Mouse (Mus musculus): ENCODE data around the gene Fndc3a. TPM values are rescaled to one million over a fixed set of nuclear protein-coding genes. Genes with fewer than 3 reads are reported as not detected.

Gene Fndc3a
- polyA plus RNA-seq, 1 experiment from 2014 or later = 37.9 TPM

DNA sequence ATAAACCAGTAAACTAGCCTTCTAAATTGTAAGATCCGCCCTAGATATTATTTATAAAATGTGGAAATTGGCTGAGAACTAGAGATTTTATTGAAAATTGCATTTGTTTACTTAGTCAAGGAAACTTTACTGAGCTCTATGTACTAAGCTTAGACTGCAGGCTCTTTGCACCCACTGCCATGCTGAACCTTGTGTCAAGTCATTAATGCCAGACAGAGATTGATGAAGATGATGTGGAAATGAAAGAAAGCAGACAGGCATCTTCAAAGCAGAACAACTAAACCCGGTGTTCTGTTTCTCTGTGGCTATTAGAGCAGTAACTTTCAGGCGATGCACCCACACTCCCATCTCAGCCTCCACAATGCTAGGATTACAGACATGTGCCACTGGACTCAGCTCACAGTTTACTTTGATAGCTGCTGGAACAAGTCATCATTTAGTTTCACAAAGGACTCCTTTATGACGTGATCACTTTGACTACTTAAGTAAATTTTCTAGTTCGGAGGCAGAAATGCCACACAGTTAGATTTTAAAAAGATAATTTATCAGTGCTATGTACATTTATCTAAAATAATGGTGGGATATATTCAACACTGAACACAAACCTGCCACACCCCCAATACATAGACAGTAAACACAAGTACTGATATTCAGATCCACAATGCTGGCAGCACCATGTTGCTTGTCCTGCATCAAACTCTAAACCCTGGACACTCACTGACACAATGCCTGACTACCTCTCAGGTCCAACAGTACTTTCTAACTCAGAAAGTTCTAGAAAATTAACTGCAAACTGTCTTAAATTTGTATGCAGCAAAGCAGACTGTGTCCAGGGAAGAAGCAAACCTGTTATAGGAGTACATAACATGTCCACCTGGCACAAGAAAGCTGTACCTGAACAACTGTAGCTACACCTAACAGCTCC is 108.2 kb downstream of the Fndc3a start:
- DNase-seq (ENCODE audit: low read depth, low spot score) (no peak), ATAC-seq (no peak)

DNA sequence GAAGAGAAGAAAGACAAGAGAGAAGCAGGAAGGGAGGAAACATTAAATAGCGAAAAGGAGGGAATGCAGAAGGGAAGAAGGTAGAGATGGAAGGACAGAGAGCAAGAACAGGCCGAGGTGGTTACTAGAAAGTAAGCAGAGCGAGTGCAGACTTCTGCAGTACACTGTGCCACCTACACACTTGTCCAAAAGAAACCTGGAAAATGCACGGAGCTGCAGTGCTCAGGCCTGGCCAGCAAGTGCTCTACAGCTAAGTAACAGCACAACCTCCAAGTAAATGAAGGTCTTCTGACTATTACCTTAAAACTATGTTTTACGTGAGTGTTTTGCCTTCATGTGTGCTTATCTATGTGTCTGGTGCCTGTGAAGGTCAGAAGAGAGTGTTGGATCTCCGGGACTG is 109.4 kb downstream of the Fndc3a start:
- no peak for TF ChIP-seq CTCF (IDR thresholded peaks at IDR 0.05)
- H3K27me3 ChIP-seq = no peaks in the 10 kb centered on the region
- ChIA-PET CTCF (interaction anchor here (1.7 kb wide), 1 partner anchor 19 kb away, joined by 3 read pairs; no protein-coding TSS in a partner anchor), POLR2A (no interaction called here)
- DNase-seq (ENCODE audit: low read depth, low spot score) (no peak), ATAC-seq (no peak)
- in situ Hi-C loops (cut with MboI; ENCODE audit: low pct_unique_long_range_greater_than_20kb) = no loop called here

More for the DNA sequence above, 108.2 kb downstream of the Fndc3a start:
- in situ Hi-C loops (cut with MboI; ENCODE audit: low pct_unique_long_range_greater_than_20kb) = no loop called here
- H3K27me3 ChIP-seq = no peaks in the 10 kb centered on the region
- ChIA-PET POLR2A (no interaction called here), CTCF (interaction anchor here (1.0 to 1.7 kb wide), 2 partner anchors 21 to 382 kb away, joined by 3 read pairs; no protein-coding TSS in a partner anchor)
- no peak for TF ChIP-seq CTCF (IDR thresholded peaks at IDR 0.05)

DNA sequence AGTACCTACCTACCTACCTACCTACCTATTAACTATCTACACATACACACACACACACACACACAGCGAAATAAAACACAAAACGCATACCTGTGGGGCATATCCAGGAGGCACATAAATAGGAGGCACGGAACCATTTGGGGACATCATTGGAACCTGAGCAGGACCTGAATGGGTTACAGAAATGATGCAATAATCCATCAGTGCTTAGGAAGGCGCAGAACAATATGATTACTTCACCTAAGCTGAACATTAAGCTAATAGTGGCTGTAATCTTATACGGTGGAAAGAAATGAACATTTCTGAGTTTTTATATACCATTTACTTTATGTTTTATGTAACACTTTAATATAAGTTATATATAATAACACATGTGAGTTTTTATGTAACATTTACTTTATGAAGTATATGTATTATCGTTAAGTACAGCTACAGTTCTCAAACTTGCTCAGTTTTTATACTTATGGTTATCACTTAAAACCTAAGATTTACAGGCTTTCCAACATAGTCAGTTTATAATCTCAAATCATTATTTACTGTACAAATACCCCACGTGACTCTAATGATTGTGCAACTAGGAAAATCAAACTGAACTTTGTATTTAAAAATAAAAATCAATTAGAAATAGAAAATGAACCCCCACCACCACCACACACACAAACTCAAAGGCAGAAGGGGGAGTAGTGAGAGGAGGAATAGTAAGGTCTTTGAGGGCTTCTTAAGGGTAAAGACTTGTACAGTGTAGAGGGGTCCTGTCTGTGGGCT is 110.6 kb downstream of the Fndc3a start:
- in situ Hi-C loops (cut with MboI; ENCODE audit: low pct_unique_long_range_greater_than_20kb) = loop anchor here (25.0 kb wide), 1 partner anchor 388 kb away; no protein-coding TSS in a partner anchor
- POLR2A ChIA-PET = no interaction called here
- CTCF ChIA-PET = no interaction called here
- H3K27me3 ChIP-seq = no peaks in the 10 kb centered on the region
- DNase-seq (ENCODE audit: low read depth, low spot score) (no peak), ATAC-seq (no peak)
- no peak for TF ChIP-seq CTCF (IDR thresholded peaks at IDR 0.05)

DNA sequence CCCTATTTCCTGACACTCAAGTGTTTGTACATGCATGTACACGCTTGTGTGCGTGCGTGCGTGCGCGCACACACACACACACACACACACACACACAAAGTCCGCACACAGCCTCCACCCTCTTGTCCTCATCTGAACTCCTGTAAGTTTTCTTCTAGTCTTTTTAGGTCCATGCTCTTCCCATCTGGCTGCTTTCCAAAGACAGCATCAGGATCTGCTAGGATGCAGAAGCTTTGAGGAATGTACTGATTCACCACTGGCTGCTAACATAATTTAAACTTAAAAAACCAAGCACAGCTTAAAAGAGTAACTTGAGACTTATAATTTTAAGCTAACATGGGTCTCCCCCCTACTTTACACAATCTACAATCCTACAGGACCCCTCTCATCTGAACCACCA is 115.6 kb downstream of the Fndc3a start:
- TF ChIP-seq CTCF (IDR thresholded peaks at IDR 0.05) = no peak
- in situ Hi-C loops (cut with MboI; ENCODE audit: low pct_unique_long_range_greater_than_20kb) = loop anchor here (25.0 kb wide), 1 partner anchor 393 kb away; no protein-coding TSS in a partner anchor
- DNase-seq (ENCODE audit: low read depth, low spot score) (no peak), ATAC-seq (no peak)
- no peaks in the 10 kb centered on the region for H3K27me3 ChIP-seq
- ChIA-PET POLR2A (interaction anchor here (0.6 kb wide), 1 partner anchor 45 kb away, joined by 3 read pairs; no protein-coding TSS in a partner anchor), CTCF (interaction anchor here (1.2 kb wide), 1 partner anchor 20 kb away, joined by 3 read pairs; no protein-coding TSS in a partner anchor)

DNA sequence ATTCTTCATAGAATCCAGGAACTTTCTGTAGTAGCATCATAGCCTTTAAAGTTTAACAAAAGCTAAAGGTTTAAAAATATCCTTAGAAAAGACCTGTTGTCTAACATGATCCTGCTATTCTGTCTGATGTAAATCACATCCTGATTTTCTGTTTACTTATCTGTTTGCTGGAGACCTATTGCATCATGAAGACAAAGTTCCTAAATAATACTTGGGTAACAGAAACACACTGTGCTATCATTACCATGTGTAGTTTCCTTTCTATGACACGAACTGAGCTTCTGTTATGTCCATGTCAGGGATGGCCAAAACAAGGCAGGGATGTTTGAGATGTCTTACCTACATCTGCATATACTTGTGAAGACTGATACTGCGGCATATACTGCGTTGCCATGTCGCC is 120.4 kb downstream of the Fndc3a start:
- no peak for TF ChIP-seq CTCF (IDR thresholded peaks at IDR 0.05)
- ChIA-PET CTCF (no interaction called here), POLR2A (no interaction called here)
- in situ Hi-C loops (cut with MboI; ENCODE audit: low pct_unique_long_range_greater_than_20kb) = loop anchor here (25.0 kb wide), 1 partner anchor 398 kb away; no protein-coding TSS in a partner anchor
- no peak for DNase-seq (ENCODE audit: low read depth, low spot score)
- H3K27me3 ChIP-seq = no peaks in the 10 kb centered on the region
- ATAC-seq = no peak

DNA sequence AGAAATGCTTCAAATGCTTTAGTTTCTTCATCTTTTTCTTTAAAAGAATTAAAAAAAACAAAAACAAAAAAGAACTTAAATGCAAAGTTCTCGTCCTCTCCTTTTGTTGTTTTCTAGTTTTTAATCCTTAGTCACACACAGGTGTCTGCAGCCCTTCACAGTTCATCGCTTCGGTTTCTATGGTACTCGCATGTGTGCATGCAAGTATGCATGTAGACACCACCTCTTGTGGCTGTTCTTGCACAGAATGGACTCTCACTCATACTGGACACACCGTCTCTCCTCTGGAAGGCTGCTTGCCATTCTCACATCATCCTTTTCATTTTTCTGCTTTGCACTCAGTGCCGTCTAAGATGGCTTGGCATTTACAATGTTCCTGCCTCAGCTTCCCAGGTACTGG is 126.8 kb downstream of the Fndc3a start:
- ChIA-PET CTCF (no interaction called here), POLR2A (interaction anchor here (1.2 kb wide), 1 partner anchor 9 kb away, joined by 4 read pairs; no protein-coding TSS in a partner anchor)
- no peaks in the 10 kb centered on the region for H3K27me3 ChIP-seq
- in situ Hi-C loops (cut with MboI; ENCODE audit: low pct_unique_long_range_greater_than_20kb) = loop anchor here (25.0 kb wide), 1 partner anchor 404 kb away; no protein-coding TSS in a partner anchor
- DNase-seq (ENCODE audit: low read depth, low spot score) (no peak), ATAC-seq (no peak)
- TF ChIP-seq CTCF (IDR thresholded peaks at IDR 0.05) = no peak

DNA sequence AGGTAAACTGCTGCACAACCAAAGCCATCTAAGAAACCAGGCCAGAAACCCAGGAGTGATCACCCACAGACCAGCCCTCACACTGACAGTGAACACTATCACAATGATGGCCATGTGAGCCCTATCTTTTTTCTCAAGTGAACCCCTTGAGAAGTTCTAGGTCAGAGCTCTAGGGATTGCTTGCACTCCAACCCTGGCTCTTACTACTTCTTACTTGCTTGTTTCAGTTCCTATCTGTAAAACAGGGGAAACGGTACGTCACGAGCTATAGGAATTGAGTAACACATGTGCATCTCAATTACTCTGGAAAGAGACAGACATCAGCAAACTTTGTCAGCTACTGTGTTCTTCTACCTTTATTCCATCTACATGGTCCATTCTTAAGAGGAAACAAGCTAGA is 128.8 kb downstream of the Fndc3a start:
- ChIA-PET POLR2A (interaction anchor here (0.9 kb wide), 1 partner anchor 26 kb away, joined by 3 read pairs; no protein-coding TSS in a partner anchor), CTCF (interaction anchor here (1.1 kb wide), 1 partner anchor 20 kb away, joined by 3 read pairs; no protein-coding TSS in a partner anchor)
- in situ Hi-C loops (cut with MboI; ENCODE audit: low pct_unique_long_range_greater_than_20kb) = loop anchor here (25.0 kb wide), 1 partner anchor 406 kb away; no protein-coding TSS in a partner anchor
- TF ChIP-seq CTCF (IDR thresholded peaks at IDR 0.05) = no peak
- ATAC-seq (no peak), DNase-seq (ENCODE audit: low read depth, low spot score) (no peak)
- H3K27me3 ChIP-seq = no peaks in the 10 kb centered on the region

DNA sequence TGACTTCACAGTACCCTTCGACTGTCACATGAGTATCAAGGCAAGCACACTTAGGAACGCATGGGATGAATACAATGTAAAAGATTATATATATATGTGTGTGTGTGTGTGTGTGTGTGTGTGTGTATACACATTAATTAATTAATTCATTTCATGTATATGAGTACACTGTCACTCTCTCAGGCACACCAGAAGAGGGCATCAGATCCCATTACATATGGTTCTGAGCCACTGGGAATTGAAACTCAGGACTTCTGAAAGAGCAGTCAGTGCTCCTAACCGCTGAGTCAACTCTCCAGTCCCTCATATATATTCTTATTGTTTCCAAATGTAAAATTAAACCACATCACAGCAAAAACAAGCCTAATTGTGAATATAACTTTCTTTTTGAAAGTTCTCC is 133.5 kb downstream of the Fndc3a start:
- DNase-seq (ENCODE audit: low read depth, low spot score) = no peak
- ChIA-PET CTCF (no interaction called here), POLR2A (no interaction called here)
- peak; percentile 38 for TF ChIP-seq CTCF (IDR thresholded peaks at IDR 0.05)
- no peak for ATAC-seq
- in situ Hi-C loops (cut with MboI; ENCODE audit: low pct_unique_long_range_greater_than_20kb) = loop anchor here (25.0 kb wide), 1 partner anchor 411 kb away; no protein-coding TSS in a partner anchor
- no peaks in the 10 kb centered on the region for H3K27me3 ChIP-seq

DNA sequence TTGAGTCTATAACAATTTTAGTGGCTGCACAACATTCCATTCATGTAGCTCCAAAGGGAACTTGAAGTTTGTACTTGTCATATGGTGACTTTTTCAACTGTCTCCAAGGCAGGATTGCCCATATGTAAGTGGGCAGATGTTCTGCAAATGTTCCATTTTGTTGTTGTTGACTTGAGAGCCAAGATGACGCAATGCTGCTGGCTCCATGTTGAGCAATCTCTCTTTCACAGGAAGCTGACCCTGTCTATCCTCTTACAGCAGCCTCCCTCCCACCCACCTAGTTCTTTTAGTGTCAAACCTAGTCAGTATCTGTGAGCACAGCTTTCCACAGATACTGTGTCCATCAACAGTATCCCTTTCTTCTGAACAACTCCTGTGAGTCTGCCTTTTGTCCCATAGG is 145.9 kb downstream of the Fndc3a start:
- H3K27me3 ChIP-seq = no peaks in the 10 kb centered on the region
- ChIA-PET CTCF (no interaction called here), POLR2A (no interaction called here)
- in situ Hi-C loops (cut with MboI; ENCODE audit: low pct_unique_long_range_greater_than_20kb) = loop anchor here (25.0 kb wide), 1 partner anchor 723 kb away; no protein-coding TSS in a partner anchor
- ATAC-seq (no peak), DNase-seq (ENCODE audit: low read depth, low spot score) (no peak)
- no peak for TF ChIP-seq CTCF (IDR thresholded peaks at IDR 0.05)

DNA sequence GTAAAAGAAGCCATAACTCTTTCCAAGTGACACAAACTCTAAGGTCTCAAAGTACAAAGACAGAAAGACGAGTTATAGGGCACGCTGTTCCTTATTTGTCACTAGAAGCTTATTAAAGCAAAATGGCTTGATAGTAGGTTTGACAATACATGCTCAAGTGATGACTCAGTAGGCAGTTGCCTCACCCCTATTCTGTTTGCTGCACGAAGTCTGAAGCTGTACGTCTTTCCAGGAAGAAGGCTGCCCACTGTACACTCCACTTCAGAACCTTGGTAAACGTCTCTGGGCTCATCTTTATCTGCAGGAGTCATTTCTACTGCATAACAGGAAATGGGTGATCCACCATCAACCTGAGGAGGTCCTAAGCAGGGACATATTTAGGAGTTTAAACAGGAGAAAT is 151.0 kb downstream of the Fndc3a start:
- ATAC-seq = no peak
- in situ Hi-C loops (cut with MboI; ENCODE audit: low pct_unique_long_range_greater_than_20kb) = loop anchor here (25.0 kb wide), 1 partner anchor 729 kb away; no protein-coding TSS in a partner anchor
- DNase-seq (ENCODE audit: low read depth, low spot score) = no peak
- no peak for TF ChIP-seq CTCF (IDR thresholded peaks at IDR 0.05)
- ChIA-PET POLR2A (no interaction called here), CTCF (no interaction called here)
- no peaks in the 10 kb centered on the region for H3K27me3 ChIP-seq

All from Patski (cell line).